Mouse (Mus musculus): ENCODE data around the gene Kcnt2.

Kcnt2 gene

DNA sequence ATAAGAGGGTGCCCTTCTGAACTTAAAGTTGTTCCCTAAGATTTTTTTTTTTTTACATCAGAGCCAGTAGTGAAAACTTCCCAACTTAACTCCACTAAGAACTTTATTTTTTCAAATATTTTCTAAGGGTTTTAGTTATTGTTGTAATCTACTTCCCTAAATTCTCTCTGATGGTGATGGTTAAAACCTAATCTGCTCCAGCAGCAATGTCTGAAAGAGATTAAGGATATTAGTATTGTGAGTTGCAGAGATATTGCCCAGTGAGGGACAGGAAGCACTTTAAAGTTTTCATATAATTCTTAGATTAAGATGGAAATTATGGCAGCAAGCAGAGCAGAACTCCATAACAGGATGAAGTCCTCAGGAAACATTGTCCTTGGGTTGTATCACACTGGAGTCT lies 372.2 kb downstream of the Kcnt2 start:
- in situ Hi-C loops (cut with MboI; ENCODE audit: low pct_unique_long_range_greater_than_20kb in 1 of 2, low sequenced_read_pairs in 2 of 2, unreplicated experiment in 1 of 2): no loop called here

DNA sequence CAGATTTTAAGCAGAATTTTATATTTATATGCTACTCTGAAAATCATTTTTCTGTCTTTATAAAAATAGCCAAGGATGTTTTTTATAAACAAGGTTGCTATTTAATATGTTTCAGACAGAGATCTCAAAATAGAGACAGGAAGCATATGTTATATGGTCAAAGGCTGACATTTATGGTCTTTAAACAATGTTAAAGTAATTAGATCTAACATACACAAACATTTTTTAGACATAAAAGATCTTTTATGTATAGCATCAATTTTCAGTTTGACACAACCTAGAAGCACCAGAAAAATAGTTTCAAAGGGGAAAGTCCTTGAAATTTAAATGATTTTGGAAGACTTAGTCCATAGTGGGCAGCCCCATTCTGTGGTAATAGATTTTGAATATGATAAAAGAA lies 379.0 kb downstream of the Kcnt2 start:
- in situ Hi-C loops (cut with MboI; ENCODE audit: low pct_unique_long_range_greater_than_20kb in 1 of 2, low sequenced_read_pairs in 2 of 2, unreplicated experiment in 1 of 2): no loop called here

DNA sequence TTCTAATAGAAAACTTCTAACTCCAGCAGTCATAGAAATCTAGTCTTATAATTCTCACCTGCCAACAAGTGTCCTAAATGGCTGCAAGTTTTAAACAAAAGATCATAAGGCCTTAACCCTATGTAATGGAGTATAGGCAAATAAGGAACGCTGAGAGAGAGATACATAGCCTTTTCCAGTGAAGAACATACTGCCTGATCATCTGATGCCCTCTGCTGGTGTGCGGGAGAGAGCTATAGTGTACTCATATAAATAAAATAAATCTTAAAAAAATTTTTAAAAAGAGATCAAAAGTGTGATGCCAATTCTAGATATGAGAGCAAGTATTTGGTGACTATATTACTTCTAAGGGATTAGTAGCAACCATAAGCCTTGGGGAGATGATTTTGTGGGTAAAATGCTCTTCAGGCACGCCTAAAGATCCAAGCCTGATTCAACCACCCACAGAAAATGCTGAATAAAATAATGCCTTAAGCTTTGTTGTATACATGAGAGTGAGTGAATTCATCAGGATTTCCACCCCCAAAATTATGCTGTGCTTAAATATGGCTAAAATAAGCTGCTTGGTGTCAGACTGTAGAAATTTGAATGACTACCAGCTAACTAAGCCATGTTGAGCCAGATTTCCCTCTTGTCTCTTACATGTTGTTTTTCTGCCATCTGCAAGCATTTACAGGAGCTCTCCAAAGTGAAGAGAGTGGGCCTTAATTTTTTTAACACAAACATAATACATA lies 413.8 kb downstream of the Kcnt2 start:
- in situ Hi-C loops (cut with MboI; ENCODE audit: low pct_unique_long_range_greater_than_20kb in 1 of 2, low sequenced_read_pairs in 2 of 2, unreplicated experiment in 1 of 2): loop anchor here (5.0 to 10.0 kb wide), 2 partner anchors 485 to 497 kb away; no protein-coding TSS in a partner anchor

DNA sequence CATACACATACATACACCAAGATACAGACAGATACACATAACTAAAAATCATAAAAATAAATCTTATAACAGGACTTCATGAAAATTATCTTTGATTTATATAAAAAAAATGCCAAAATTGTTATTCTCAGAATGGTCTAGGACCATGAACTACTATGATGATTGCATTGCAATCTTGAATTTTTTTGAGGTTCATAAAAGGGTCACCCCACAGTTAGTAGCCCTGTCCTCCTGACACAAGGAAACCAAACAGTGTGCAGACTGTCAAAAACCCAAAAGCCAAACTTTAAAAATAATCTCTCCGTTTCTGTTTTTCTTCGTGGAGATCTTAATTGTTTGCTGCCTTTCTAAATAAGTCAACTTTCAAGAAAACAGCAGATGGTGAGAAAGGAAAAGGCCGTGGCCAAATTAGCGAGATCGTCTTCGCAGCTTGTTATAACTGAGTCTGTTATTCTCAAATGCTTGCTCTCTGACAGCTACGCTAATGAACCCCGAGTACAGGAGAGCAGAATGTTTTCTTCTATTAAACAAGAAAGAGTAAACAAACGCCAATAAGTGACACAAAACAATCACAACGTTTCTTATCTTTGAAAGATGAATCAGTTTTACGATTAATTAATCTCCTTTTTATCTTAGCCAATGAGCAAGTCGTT lies 414.9 kb downstream of the Kcnt2 start:
- in situ Hi-C loops (cut with MboI; ENCODE audit: low pct_unique_long_range_greater_than_20kb in 1 of 2, low sequenced_read_pairs in 2 of 2, unreplicated experiment in 1 of 2): no loop called here

DNA sequence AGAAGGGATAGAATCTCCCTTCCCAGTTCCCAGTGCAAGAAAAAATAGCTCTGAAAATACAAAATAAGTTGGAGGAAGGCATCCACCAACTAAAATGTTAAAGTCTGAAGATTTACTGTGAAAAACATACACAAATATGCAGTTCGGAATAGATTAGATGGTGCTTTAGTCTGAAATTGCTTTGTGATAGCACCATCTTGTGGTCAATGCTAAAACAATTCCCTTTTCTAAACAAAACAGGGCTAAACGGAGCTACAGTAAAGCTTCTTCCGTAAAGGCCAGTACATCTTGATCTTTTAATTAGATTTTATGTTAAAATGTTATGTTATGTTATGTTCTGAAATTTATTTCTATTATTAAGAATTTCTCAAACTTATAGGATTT lies 415.4 kb downstream of the Kcnt2 start:
- in situ Hi-C loops (cut with MboI; ENCODE audit: low pct_unique_long_range_greater_than_20kb in 1 of 2, low sequenced_read_pairs in 2 of 2, unreplicated experiment in 1 of 2): no loop called here
